ENCODE assay signal across 20 mouse cellular contexts in genomic region chr16:20325286-20325685, GRCm38 (mm10). TPM values are rescaled to one million over a fixed set of nuclear protein-coding genes. Genes with fewer than 3 reads are reported as not detected.
DNase-seq lines count a peak whose midpoint lies in the region; TF ChIP-seq lines count a peak whose summit lies in the region.
"Had no signal": no experiment of that assay in that cellular context is flagged by ENCODE, and none has a peak within 500 bp of the region (broad histone marks: within the 10 kb centered on the region; RNA-seq: fewer than 3 reads in every experiment).

Gene Cyp2ab1, minus strand, starts transcription at chr16:20325404.

- WGBS in cerebellum, adult 2 months: 42% methylated on average over 5 of the region's 5 CpGs

- intact Hi-C loops in left cerebral cortex, adult 2 months (cut with DNase I): no loop called here
- intact Hi-C loops in left cerebral cortex, postnatal 4 days (cut with DNase I): no loop called here

- no peaks in the 10 kb centered on the region for H3K27me3 ChIP-seq in cerebellum, adult 2 months (ENCODE audit: control insufficient read depth, insufficient read depth, low read length)

- no peak for TF ChIP-seq CTCF in bone marrow macrophage, adult 2 months (IDR thresholded peaks at IDR 0.05; ENCODE audit: low read depth, low read length)
- no peak for TF ChIP-seq CTCF in left cerebral cortex, adult 2 months (IDR thresholded peaks at IDR 0.05)
- TF ChIP-seq CTCF in cerebellum, adult 2 months (IDR thresholded peaks at IDR 0.05; ENCODE audit: borderline replicate concordance, insufficient read depth, low read depth, low read length): no peak

- H3K4me1 ChIP-seq in bone marrow macrophage, adult 2 months (ENCODE audit: control insufficient read depth, insufficient read depth, low read length): peaks cover 13% of the 10 kb centered on the region
- H3K4me1 ChIP-seq in cerebellum, adult 2 months (ENCODE audit: control insufficient read depth, insufficient read depth, low read length): no peaks in the 10 kb centered on the region

- H3K4me3 ChIP-seq in bone marrow macrophage, adult 2 months (ENCODE audit: insufficient read depth, low read length): no peak within 1 kb of the TSS
- no peak within 1 kb of the TSS for H3K4me3 ChIP-seq in left cerebral cortex, adult 2 months
- H3K4me3 ChIP-seq in cerebellum, adult 2 months (replicated peaks; ENCODE audit: insufficient read depth, low read depth, low read length): no peak within 1 kb of the TSS
- H3K4me3 ChIP-seq: layer of hippocampus, adult 2 months had no signal

- H3K27ac ChIP-seq in bone marrow macrophage, adult 2 months (ENCODE audit: insufficient read depth, low read depth, low read length): peak within 1 kb of the TSS; percentile 2; the same call in 1 of the 2 replicates
- no peak within 1 kb of the TSS for H3K27ac ChIP-seq in left cerebral cortex, adult 2 months
- no peak within 1 kb of the TSS for H3K27ac ChIP-seq in cerebellum, adult 2 months (ENCODE audit: insufficient read depth, low read length)
- H3K27ac ChIP-seq: layer of hippocampus, adult 2 months had no signal

- no peak for TF ChIP-seq POLR2A in bone marrow macrophage, adult 2 months (IDR thresholded peaks at IDR 0.05; ENCODE audit: borderline replicate concordance, low read depth, low read length)
- TF ChIP-seq POLR2A in cerebellum, adult 2 months (IDR thresholded peaks at IDR 0.05; ENCODE audit: borderline replicate concordance, insufficient read depth, low read length): no peak

- peak; percentile 35 to 53 for DNase-seq in heart, adult 18-20 months
- no peak for DNase-seq in heart, adult 9 months (ENCODE audit: low spot score in 2 of 2)
- DNase-seq in 3T3-L1 (ENCODE audit: low read depth, low spot score): peak; percentile 36
- DNase-seq in lung, postnatal 14 days: peak; percentile 34
- no peak for DNase-seq in left cerebral cortex, adult 2 months (ENCODE audit: extremely low spot score in 1 of 2, low spot score in 2 of 2)
- DNase-seq in left cerebral cortex, postnatal 4 days: no peak
- no peak for DNase-seq in cerebellum, adult 2 months
- DNase-seq: adrenal gland, postnatal 14 days; B cell, adult 2 months; cerebellum, postnatal 25 days; gastrocnemius, postnatal 36 days; lung, embryonic 14.5 days had no signal

RNA-seq across cellular contexts. Expression of gene Cyp2ab1, which starts in this region (rescaled TPM):
- total RNA-seq in heart, adult 18-20 months (2021): under 1 TPM; 0.32 to 0.85 TPM
- polyA plus RNA-seq in bone marrow macrophage, adult 2 months (2012; ENCODE audit: insufficient read depth, insufficient read length, missing spikeins): 0.47 TPM in 1 of 2 replicates, not detected in the other
- not detected for total RNA-seq in left cerebral cortex, adult 2 months (2021)
- not detected for total RNA-seq in left cerebral cortex, postnatal 4 days (2021)
- not detected in 2 replicates for polyA plus RNA-seq in cerebellum, adult 2 months (2012; rRNA removed)
- total RNA-seq: layer of hippocampus, adult 2 months had no signal
- polyA plus RNA-seq: embryonic facial prominence, embryonic 11.5 days; frontal cortex, adult 2 months; hindbrain, embryonic 11.5 days; intestine, embryonic 14.5 days; kidney, embryonic 16.5 days; lung, embryonic 14.5 days; midbrain, embryonic 11.5 days had no signal

Comparison
In these comparisons a context has a peak if more than half of its experiments do, and no peak if none do; other contexts are left out.
1. Peak in DNase-seq in heart, adult 18-20 months; RNA of the gene not detected or under 1 TPM.
2. DNase-seq: peak in 3T3-L1 (single experiment) and lung, postnatal 14 days (single experiment); none in heart, adult 9 months (0 of 2), left cerebral cortex, adult 2 months (0 of 2), left cerebral cortex, postnatal 4 days (single experiment) and cerebellum, adult 2 months (0 of 2).